Mouse (Mus musculus) C2C12 (cell line): ENCODE data around the gene Coasy. TPM values are rescaled to one million over a fixed set of nuclear protein-coding genes. Genes with fewer than 3 reads are reported as not detected.
A peak's percentile ranks its signal among the peaks of the same experiment; 100 is the strongest.

Experiments
- H3K27me3 ChIP-seq: one replicate; pipeline ENCODE4 v1.6.1; 2011; ENCODE audit not compliant: control insufficient read depth, insufficient read depth, insufficient read length
- H3K36me3 ChIP-seq: one replicate; pipeline ENCODE4 v1.6.1; 2011; ENCODE audit not compliant: control insufficient read depth, insufficient read depth
- H3K4me3 ChIP-seq: one replicate; pipeline ENCODE4 v1.5.1; 2011; ENCODE audit warnings: mild to moderate bottlenecking, control low read depth; ENCODE audit not compliant: poor library complexity, insufficient read depth, severe bottlenecking
- H3K79me2 ChIP-seq: one replicate; pipeline ENCODE4 v1.6.1; 2011; ENCODE audit not compliant: control insufficient read depth, insufficient read depth
- H3K79me3 ChIP-seq: one replicate; pipeline ENCODE4 v1.6.1; 2011; ENCODE audit warnings: low read depth, control low read depth
- H3ac ChIP-seq: one replicate; pipeline ENCODE3; 2011; ENCODE audit warnings: low read depth; ENCODE audit not compliant: control insufficient read depth, insufficient read length
- CEBPB ChIP-seq: IDR thresholded peaks from one replicate; pipeline ENCODE4 v1.6.1; 2011; ENCODE audit warnings: low read depth, mild to moderate bottlenecking, control low read depth, moderate library complexity
- CTCF ChIP-seq: IDR thresholded peaks from one replicate; pipeline ENCODE4 v1.5.1; 2011; ENCODE audit not compliant: control insufficient read depth, insufficient read depth, insufficient read length
- FOSL1 ChIP-seq: IDR thresholded peaks from one replicate; pipeline ENCODE4 v1.8.0; 2011; ENCODE audit warnings: mild to moderate bottlenecking, low read length; ENCODE audit not compliant: poor library complexity, insufficient read depth, severe bottlenecking
- MAX ChIP-seq: IDR thresholded peaks from one replicate; pipeline ENCODE4 v1.6.1; 2011; ENCODE audit warnings: mild to moderate bottlenecking, control low read depth
- MYOD1 ChIP-seq: IDR thresholded peaks from one replicate; pipeline ENCODE4 v1.6.1; 2011; ENCODE audit warnings: low read depth; ENCODE audit not compliant: control insufficient read depth, insufficient read length
- MYOG ChIP-seq: IDR thresholded peaks from one replicate; pipeline ENCODE4 v1.6.1; 2011; ENCODE audit not compliant: control insufficient read depth, insufficient read length; ENCODE audit errors: extremely low read depth
- USF1 ChIP-seq: IDR thresholded peaks from one replicate; pipeline ENCODE4 v1.6.1; 2011; ENCODE audit warnings: low read depth, mild to moderate bottlenecking, control low read depth, moderate library complexity
- polyA plus RNA-seq: library from polyadenylated mRNA; unstranded; fragments of >200 nt; fragmentation: generic; extraction: Trizol; gene quantifications from one replicate; pipeline ENCODE4 v1.2.1, GENCODE M21; 2012; ENCODE audit warnings: missing spikeins

The Coasy gene
- polyA plus RNA-seq, 1 experiment = 31.0 TPM

GRCm38 (mm10) chr11:101081659-101082058 lies 706 bp upstream of the Coasy start:
- peak overlapping the region; percentile 77 for H3ac ChIP-seq
- peak overlapping the region; percentile 95 for H3K4me3 ChIP-seq
- TF ChIP-seq MYOG = no peak
- TF ChIP-seq CEBPB = no peak
- TF ChIP-seq CTCF = no peak
- no peak for TF ChIP-seq USF1
- no peak for TF ChIP-seq MYOD1
- TF ChIP-seq MAX = no peak
- TF ChIP-seq FOSL1 = no peak
- peaks cover 16% of the 10 kb centered on the region for H3K79me2 ChIP-seq
- peaks cover 8% of the 10 kb centered on the region for H3K79me3 ChIP-seq
- no peaks in the 10 kb centered on the region for H3K27me3 ChIP-seq
- H3K36me3 ChIP-seq = peaks cover 10% of the 10 kb centered on the region

DNA sequence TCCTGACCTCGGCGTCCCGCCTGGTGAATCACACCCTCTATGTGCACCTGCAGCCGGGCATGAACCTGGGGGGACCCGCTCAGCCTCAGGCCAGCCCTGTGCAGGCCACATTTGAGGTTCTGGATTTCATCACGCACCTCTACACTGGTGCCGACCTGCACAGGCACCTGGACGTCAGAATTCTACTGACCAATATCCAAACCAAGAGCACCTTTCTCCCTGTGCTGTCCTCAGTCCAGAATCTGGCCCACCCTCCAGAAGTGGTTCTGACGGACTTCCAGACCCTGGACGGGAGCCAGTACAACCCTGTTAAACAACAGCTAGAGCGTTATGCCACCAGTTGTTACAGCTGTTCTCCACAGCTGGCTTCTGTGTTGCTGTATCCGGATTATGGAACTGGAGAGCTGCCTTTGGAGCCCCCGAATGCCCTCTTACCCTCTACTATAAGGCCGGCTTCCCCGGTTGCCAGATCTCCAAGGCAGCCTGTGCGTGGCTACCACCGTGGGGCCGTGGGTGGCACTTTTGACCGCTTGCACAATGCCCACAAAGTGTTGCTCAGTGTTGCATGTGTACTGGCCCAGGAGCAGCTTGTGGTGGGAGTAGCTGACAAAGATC lies 825 bp downstream of the Coasy start:
- Histone ChIP-seq H3K79me2 (peaks cover 29% of the 10 kb centered on the region), H3K36me3 (peaks cover 10% of the 10 kb centered on the region), H3K4me3 (peak overlapping the region; percentile 95), H3K79me3 (peaks cover 8% of the 10 kb centered on the region), H3K27me3 (no peaks in the 10 kb centered on the region), H3ac (peak overlapping the region; percentile 45)
- TF ChIP-seq MYOG (no peak), FOSL1 (no peak), CTCF (no peak), CEBPB (no peak), MYOD1 (peak; percentile 28)

- peaks cover 31% of the 10 kb centered on the region for H3K79me2 ChIP-seq
- no peak overlapping the region for H3K4me3 ChIP-seq
- H3K27me3 ChIP-seq = no peaks in the 10 kb centered on the region
- peaks cover 8% of the 10 kb centered on the region for H3K79me3 ChIP-seq
- TF ChIP-seq MYOG (no peak), MYOD1 (no peak), MAX (no peak), USF1 (no peak), CTCF (no peak), FOSL1 (no peak), CEBPB (no peak)
- H3ac ChIP-seq = no peak overlapping the region
- peaks cover 13% of the 10 kb centered on the region for H3K36me3 ChIP-seq
Measured at GRCm38 (mm10) chr11:101084246-101084645, 1.9 kb downstream of the Coasy start.

DNA sequence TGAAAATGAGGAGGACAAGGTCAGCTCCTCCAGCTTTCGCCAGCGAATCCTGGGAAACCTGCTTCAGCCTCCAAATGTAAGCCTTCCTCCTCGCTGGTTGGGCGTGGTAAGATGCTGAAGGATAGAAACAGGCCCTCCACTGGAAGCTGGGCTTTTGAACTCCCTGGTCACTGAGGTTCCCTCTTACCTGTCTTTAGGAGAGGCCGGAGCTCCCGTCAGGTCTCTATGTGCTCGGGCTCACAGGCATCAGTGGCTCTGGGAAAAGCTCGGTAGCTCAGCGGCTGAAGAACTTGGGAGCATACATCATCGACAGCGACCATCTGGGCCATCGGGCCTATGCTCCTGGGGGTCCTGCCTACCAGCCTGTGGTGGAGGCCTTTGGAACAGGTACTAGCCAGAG lies 2.4 kb downstream of the Coasy start:
- Histone ChIP-seq H3K79me3 (peaks cover 8% of the 10 kb centered on the region), H3ac (no peak overlapping the region), H3K79me2 (peaks cover 31% of the 10 kb centered on the region), H3K36me3 (peaks cover 19% of the 10 kb centered on the region), H3K4me3 (no peak overlapping the region), H3K27me3 (no peaks in the 10 kb centered on the region)
- TF ChIP-seq CTCF (no peak), MYOD1 (no peak), CEBPB (no peak), MAX (no peak), MYOG (no peak), USF1 (no peak), FOSL1 (no peak)

- Histone ChIP-seq H3K27me3 (no peaks in the 10 kb centered on the region), H3K79me3 (peaks cover 8% of the 10 kb centered on the region), H3ac (no peak overlapping the region), H3K4me3 (no peak overlapping the region), H3K79me2 (peaks cover 31% of the 10 kb centered on the region), H3K36me3 (peaks cover 28% of the 10 kb centered on the region)
- TF ChIP-seq MYOG (no peak), USF1 (no peak), MYOD1 (no peak), MAX (no peak), CEBPB (no peak)
Measured at GRCm38 (mm10) chr11:101085617-101086322, 3.4 kb downstream of the Coasy start.

GRCm38 (mm10) chr11:101086323-101086674 lies 3.9 kb downstream of the Coasy start:
- TF ChIP-seq USF1 = no peak
- TF ChIP-seq MYOD1 = no peak
- no peak for TF ChIP-seq CTCF
- no peak for TF ChIP-seq CEBPB
- no peak for TF ChIP-seq MAX
- no peak for TF ChIP-seq FOSL1
- no peak for TF ChIP-seq MYOG
- no peaks in the 10 kb centered on the region for H3K27me3 ChIP-seq
- H3K36me3 ChIP-seq = peaks cover 34% of the 10 kb centered on the region
- H3ac ChIP-seq = no peak overlapping the region
- H3K79me2 ChIP-seq = peaks cover 31% of the 10 kb centered on the region
- no peak overlapping the region for H3K4me3 ChIP-seq
- peaks cover 8% of the 10 kb centered on the region for H3K79me3 ChIP-seq
